Mouse (Mus musculus) testis, adult 2 months (tissue): ENCODE results near the gene Ispd. TPM values are rescaled to one million over a fixed set of nuclear protein-coding genes. Genes with fewer than 3 reads are reported as not detected.
"Not testable (repeated sequence)": the region's sequence is repeated elsewhere in the genome, so short reads cannot be mapped to it uniquely, and the experiment has no call there.

Experiments used
- H3K27ac ChIP-seq: fragments of 200-500 bp; 2 replicates; pipeline ENCODE4 v1.5.1; 2012; ENCODE audit warnings: low read depth, low read length; ENCODE audit not compliant: control insufficient read depth, insufficient read depth
- H3K27me3 ChIP-seq: fragments of 200-500 bp; 2 replicates; pipeline ENCODE4 v1.6.1; 2012; ENCODE audit warnings: mild to moderate bottlenecking, low read length, moderate library complexity; ENCODE audit not compliant: control insufficient read depth, insufficient read depth
- H3K36me3 ChIP-seq: fragments of 200-500 bp; 2 replicates; pipeline ENCODE4 v1.6.1; 2012; ENCODE audit warnings: mild to moderate bottlenecking, low read length; ENCODE audit not compliant: control insufficient read depth, insufficient read depth
- H3K4me1 ChIP-seq: fragments of 200-500 bp; 2 replicates; pipeline ENCODE4 v1.6.1; 2012; ENCODE audit warnings: low read length; ENCODE audit not compliant: control insufficient read depth, insufficient read depth
- H3K4me3 ChIP-seq: fragments of 200-500 bp; 2 replicates; pipeline ENCODE4 v1.5.1; 2012; ENCODE audit warnings: low read depth, mild to moderate bottlenecking, low read length, moderate library complexity, mixed read lengths; ENCODE audit not compliant: control insufficient read depth
- CTCF ChIP-seq: fragments of 200-500 bp; IDR thresholded peaks from 2 replicates; pipeline ENCODE4 v1.5.1; 2012; ENCODE audit warnings: low read depth, mild to moderate bottlenecking, inconsistent platforms, low read length, moderate library complexity; ENCODE audit not compliant: control insufficient read depth, insufficient read depth, insufficient replicate concordance
- POLR2A ChIP-seq: fragments of 200-500 bp; IDR thresholded peaks from 2 replicates; pipeline ENCODE4 v1.6.1; 2012; ENCODE audit warnings: low read depth, mild to moderate bottlenecking, inconsistent platforms, low read length, moderate library complexity; ENCODE audit not compliant: control insufficient read depth
- polyA plus RNA-seq: library from polyadenylated mRNA; depleted of rRNA; stranded (reverse); fragments of >200 nt; gene quantifications from 2 replicates; pipeline ENCODE4 v1.2.3, GENCODE M21; 2012

Ispd gene
- polyA plus RNA-seq, 1 experiment = 1.8 TPM

DNA sequence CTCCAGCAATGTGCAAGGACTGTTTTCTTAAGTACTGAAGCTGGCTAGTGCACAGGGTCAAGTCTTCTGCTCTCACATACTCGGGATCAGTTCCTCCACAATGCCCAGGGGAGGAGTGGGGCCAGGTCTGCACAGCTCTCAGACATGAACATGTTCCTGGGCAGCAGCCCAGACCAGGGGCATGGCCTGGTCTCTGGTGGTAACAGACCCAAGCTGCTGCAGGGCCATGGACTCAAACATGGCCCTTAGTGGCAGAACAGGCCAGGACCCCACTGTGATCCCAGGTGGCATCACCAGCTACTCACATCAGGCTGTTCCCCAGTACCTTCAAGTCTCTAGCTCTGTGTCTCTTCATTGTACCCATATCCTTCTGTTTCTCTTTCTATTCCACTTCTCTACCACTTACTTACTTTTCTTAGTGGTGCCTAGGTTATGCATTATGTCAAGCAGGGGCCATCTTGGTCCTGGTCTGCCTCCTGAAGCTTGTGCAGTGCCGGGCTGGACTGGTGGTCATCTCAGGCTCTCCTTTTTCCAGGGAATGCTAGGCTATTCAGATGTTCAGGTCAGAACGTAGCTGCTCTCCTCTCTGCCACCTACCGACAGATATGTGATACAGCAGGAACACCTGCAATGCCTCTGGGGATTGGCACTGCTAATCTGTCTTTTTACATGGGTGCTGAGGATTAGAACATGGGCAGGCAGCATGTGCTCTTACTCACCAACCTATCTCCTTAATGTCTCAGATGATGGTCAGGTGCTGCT lies 7.8 kb upstream of the Ispd start:
- Histone ChIP-seq H3K27ac (no peak overlapping the region), H3K4me1 (no peaks in the 10 kb centered on the region), H3K27me3 (no peaks in the 10 kb centered on the region), H3K36me3 (no peaks in the 10 kb centered on the region), H3K4me3 (no peak overlapping the region)
- no peak for TF ChIP-seq POLR2A
- no peak for TF ChIP-seq CTCF

DNA sequence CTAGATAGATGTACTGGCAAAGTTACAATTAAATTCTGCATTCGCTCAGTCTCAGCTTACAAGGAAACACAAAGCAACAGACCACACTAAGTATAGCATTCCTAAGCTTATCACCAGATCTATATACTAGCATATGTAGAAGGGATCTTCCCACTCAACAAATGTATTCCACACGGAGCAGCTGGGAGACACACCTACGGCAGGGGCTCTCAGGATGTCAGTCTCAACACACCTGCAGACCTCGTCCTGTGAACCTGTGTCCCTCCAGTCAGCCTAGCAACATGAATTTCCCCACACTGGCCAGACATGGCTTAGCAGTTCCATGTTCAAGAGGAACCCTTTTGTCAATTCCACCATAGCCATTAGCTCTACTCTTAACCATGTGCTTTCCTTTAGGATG lies 4.9 kb upstream of the Ispd start:
- H3K27ac ChIP-seq, H3K4me3 ChIP-seq, H3K4me1 ChIP-seq, H3K36me3 ChIP-seq, H3K27me3 ChIP-seq: not testable (repeated sequence)

DNA sequence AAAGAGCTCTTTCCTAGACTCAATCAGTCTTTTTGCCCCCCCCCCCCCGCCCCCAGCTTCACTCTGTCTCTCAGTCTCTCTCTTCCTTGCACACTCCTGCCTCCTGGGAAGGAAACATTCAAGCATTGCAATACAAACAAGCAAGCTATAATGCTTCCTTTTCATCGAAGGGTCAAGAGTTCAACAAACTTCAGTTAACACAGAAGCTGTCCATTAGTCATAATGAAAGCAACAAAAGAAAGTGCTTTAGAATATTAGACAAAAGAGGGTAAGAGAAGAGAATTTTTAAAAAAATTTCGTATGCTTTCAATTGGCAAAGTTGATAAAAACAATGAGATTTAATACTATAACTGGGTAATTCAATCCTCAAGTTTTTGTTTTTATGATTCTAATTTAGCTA lies 996 bp upstream of the Ispd start:
- no peak for TF ChIP-seq CTCF
- TF ChIP-seq POLR2A = no peak
- Histone ChIP-seq H3K4me1 (peaks cover 8% of the 10 kb centered on the region; the same call in 1 of the 2 replicates), H3K36me3 (no peaks in the 10 kb centered on the region)

DNA sequence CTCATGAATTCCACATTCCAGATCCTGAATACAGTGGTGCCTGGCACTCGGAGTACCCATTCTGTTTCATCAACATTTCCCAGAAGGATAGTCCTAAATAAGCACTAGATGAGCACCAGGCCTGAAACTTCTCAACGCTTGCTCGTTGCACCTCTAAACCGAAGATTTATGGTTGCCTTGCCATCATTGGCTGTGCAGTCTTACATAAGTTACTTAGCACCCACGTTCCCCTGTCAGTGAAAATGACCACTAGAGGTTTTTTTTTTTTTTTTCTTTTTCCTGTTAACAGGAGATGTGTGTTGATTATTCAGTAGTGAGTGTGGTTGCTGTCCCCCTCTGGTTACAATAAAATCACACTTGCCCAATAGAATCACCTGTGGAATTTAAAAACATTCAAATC lies 444 bp upstream of the Ispd start:
- no peaks in the 10 kb centered on the region for H3K27me3 ChIP-seq
- H3K27ac ChIP-seq = no peak overlapping the region
- no peaks in the 10 kb centered on the region for H3K36me3 ChIP-seq
- peaks cover 8% of the 10 kb centered on the region; the same call in 1 of the 2 replicates for H3K4me1 ChIP-seq
- no peak overlapping the region for H3K4me3 ChIP-seq
- TF ChIP-seq POLR2A (no peak), CTCF (no peak)

More for the DNA sequence above, 996 bp upstream of the Ispd start:
- Histone ChIP-seq H3K27me3 (no peaks in the 10 kb centered on the region), H3K27ac (no peak overlapping the region), H3K4me3 (no peak overlapping the region)

DNA sequence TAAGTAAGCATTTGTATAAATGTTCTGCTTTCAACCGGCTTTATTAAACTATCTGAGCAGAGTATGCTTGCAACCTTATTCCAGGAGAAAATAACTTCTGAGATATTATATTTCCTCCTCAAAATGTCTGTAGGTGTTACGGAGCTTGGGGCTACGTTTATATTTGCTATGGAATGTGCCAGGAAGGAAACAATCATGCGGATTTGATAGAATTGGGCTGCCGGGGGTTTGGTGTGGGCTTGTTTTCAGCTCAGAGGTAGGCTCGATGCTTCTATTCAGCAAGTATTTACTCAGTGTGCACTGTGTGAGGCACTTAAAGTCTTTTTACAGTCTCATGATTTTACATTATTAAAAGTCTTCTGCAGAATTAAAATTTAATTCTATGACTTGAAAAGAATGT lies 4.1 kb downstream of the Ispd start:
- Histone ChIP-seq H3K4me1 (peaks cover 8% of the 10 kb centered on the region; the same call in 1 of the 2 replicates), H3K27me3 (no peaks in the 10 kb centered on the region), H3K27ac (no peak overlapping the region), H3K4me3 (no peak overlapping the region), H3K36me3 (no peaks in the 10 kb centered on the region)
- TF ChIP-seq CTCF (no peak), POLR2A (no peak)

DNA sequence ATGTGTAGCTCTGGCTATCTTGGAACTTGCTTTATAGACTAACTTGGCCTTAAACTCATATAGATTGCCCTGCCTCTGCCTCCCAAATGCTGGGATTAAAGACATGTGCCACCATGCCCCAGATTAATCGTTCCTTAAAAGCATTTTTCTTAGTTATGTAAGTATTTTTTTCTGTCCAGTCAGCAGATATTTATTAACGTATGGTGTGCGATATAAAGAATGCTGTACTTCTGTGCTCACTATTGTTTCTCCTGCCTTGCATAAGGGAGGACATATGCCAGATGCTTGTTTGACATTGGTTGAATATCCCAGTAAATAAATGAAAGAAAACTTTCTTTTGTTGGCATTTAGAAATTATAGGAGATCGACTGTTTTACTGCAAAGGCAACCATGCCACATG lies 5.7 kb downstream of the Ispd start:
- Histone ChIP-seq H3K27ac (no peak overlapping the region), H3K27me3 (no peaks in the 10 kb centered on the region), H3K4me3 (no peak overlapping the region), H3K36me3 (no peaks in the 10 kb centered on the region), H3K4me1 (peaks cover 2% of the 10 kb centered on the region; the same call in 1 of the 2 replicates)
- TF ChIP-seq POLR2A = no peak
- TF ChIP-seq CTCF = no peak

DNA sequence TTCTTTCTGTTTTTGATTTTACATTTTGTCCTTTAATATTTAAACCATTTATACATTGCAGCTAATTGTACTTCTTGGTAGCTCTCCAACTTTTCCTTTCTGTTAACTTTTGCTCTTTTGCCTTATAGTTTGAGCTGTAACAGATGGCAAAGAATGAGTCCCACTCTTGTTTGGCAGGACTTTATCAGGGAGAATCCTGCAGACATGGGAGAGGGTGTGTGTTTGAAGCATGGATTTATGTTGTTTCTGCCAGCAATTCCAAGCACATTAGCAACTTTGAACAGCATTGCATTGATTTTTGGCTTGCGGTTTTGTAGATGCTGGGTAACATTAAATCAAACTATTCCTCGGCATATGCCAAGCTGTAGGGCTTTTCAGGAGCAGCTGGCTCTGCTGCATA lies 13.9 kb downstream of the Ispd start:
- no peak for TF ChIP-seq POLR2A
- no peaks in the 10 kb centered on the region for H3K4me1 ChIP-seq
- H3K27ac ChIP-seq = no peak overlapping the region
- no peaks in the 10 kb centered on the region for H3K36me3 ChIP-seq
- H3K4me3 ChIP-seq = no peak overlapping the region
- no peaks in the 10 kb centered on the region for H3K27me3 ChIP-seq

DNA sequence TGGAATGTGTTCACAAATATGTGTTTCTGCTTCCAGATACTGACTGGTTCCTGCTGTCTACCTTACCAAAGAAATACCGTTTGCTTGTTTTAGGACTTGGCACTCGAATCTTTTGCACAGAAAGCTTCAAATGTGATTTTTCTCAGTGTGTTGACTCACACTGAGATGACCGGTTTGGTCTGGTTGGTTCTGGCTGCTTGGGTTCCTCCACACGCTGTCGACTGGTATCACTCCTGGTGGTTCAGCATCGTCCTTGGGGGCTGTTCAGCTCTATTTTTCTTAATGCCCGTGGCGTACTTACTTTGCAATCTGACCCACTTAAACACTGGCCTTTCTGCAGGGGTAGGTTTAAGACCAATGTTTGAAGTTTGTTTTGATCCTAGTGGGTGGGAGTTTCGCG lies 42.4 kb downstream of the Ispd start:
- Histone ChIP-seq H3K4me1 (no peaks in the 10 kb centered on the region), H3K27ac (no peak overlapping the region), H3K36me3 (no peaks in the 10 kb centered on the region), H3K4me3 (no peak overlapping the region), H3K27me3 (no peaks in the 10 kb centered on the region)
- TF ChIP-seq POLR2A (no peak), CTCF (no peak)
